Mouse (Mus musculus) hindbrain, embryonic 12.5 days (tissue): ENCODE measurements around the gene Pla2g6. TPM values are rescaled to one million over a fixed set of nuclear protein-coding genes. Genes with fewer than 3 reads are reported as not detected.

ENCODE experiments used
- ATAC-seq: fragments of 200-750 bp; cut with Nextera tagmentation; 2 replicates; pipeline ENCODE4 v1.8.0; 2017; ENCODE audit warnings: moderate TSS enrichment; ENCODE audit not compliant: low FRiP score
- H3K27ac ChIP-seq: fragments of 300-500 bp; sonication (generic); 2 replicates; pipeline ENCODE4 v1.5.1; 2016; ENCODE audit warnings: mild to moderate bottlenecking
- H3K27me3 ChIP-seq: fragments of 300-500 bp; sonication (generic); 2 replicates; pipeline ENCODE4 v1.6.1; 2016; ENCODE audit warnings: mild to moderate bottlenecking
- H3K36me3 ChIP-seq: fragments of 300-500 bp; sonication (generic); 2 replicates; pipeline ENCODE4 v1.6.1; 2016; ENCODE audit warnings: mild to moderate bottlenecking
- H3K4me1 ChIP-seq: fragments of 300-500 bp; sonication (generic); 2 replicates; pipeline ENCODE4 v1.6.1; 2016
- H3K4me2 ChIP-seq: fragments of 300-500 bp; sonication (generic); replicated peaks from 2 replicates; pipeline ENCODE4 v1.6.1; 2016; ENCODE audit warnings: mild to moderate bottlenecking
- H3K4me3 ChIP-seq: fragments of 300-500 bp; sonication (generic); 2 replicates; pipeline ENCODE4 v1.5.1; 2016; ENCODE audit warnings: mild to moderate bottlenecking
- H3K9ac ChIP-seq: fragments of 300-500 bp; sonication (generic); 2 replicates; pipeline ENCODE4 v1.6.1; 2016; ENCODE audit warnings: mild to moderate bottlenecking, moderate library complexity
- H3K9me3 ChIP-seq: fragments of 300-500 bp; sonication (generic); replicated peaks from 2 replicates; pipeline ENCODE4 v1.6.1; 2016; ENCODE audit warnings: mild to moderate bottlenecking
- WGBS: fragments of 180-500 bp; shearing (Covaris S2); methylation state at CpG from one replicate; pipeline ENCODE4 v1.1.7; 2016; 5-methylcytosine and 5-hydroxymethylcytosine counted together
- polyA plus RNA-seq: library from polyadenylated mRNA; unstranded; fragments of >200 nt; fragmentation: Nextera tagmentation; extraction: Ambion mirVana; gene quantifications from 2 replicates; pipeline ENCODE4 v1.2.1, GENCODE M21; 2016

Gene Pla2g6
- 36.5 and 38.9 TPM in 2 replicates for polyA plus RNA-seq

GRCm38 (mm10) chr15:79328058-79328938 lies at the start of gene Pla2g6:
Pla2g6 (minus strand) TSS chr15:79328390.
- Histone ChIP-seq H3K4me1 (peaks cover 29% of the 10 kb centered on the region), H3K36me3 (no peaks in the 10 kb centered on the region), H3K27me3 (no peaks in the 10 kb centered on the region), H3K9ac (peak within 1 kb of the TSS; percentile 76), H3K9me3 (no peaks in the 10 kb centered on the region), H3K27ac (peak within 1 kb of the TSS; percentile 93), H3K4me2 (peak within 1 kb of the TSS; percentile 83), H3K4me3 (peak within 1 kb of the TSS; percentile 58)
- WGBS: 4% methylated on average over 46 of the region's 46 CpGs
- peak; percentile 95 for ATAC-seq

- Histone ChIP-seq H3K36me3 (peaks cover 45% of the 10 kb centered on the region), H3K9me3 (no peaks in the 10 kb centered on the region), H3K27ac (no peak overlapping the region), H3K4me1 (peaks cover 8% of the 10 kb centered on the region; the same call in 1 of the 2 replicates), H3K4me3 (no peak overlapping the region), H3K9ac (no peak overlapping the region), H3K4me2 (no peak overlapping the region), H3K27me3 (no peaks in the 10 kb centered on the region)
- 89% methylated on average over 6 of the region's 6 CpGs for WGBS
- ATAC-seq: no peak
Observed at GRCm38 (mm10) chr15:79377681-79378080, 49.5 kb upstream of the Pla2g6 start.

DNA sequence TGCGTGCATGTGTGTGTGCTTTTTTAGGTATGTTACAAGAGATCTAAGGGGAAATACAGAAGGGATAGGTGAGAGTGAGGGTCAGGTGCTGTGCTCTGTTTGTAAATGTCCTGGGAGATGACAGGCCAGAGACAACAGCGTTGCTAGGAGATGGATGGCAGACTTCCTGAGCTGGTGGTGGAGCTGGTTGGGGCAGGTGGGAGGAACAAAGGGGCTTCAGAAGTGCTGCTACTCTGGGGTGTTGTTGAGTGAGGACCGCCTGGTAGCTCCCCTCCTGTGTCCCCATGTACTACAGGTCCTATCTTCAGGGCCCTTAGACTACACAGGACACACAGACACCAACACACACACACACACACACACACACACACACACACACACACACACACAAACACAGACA lies 46.6 kb upstream of the Pla2g6 start:
- WGBS: 43% methylated on average over 2 of the region's 3 CpGs
- Histone ChIP-seq H3K27me3 (no peaks in the 10 kb centered on the region), H3K9ac (peak overlapping the region; percentile 9; the same call in 1 of the 2 replicates), H3K4me3 (no peak overlapping the region), H3K27ac (peak overlapping the region; percentile 26; the same call in 1 of the 2 replicates), H3K4me1 (peaks cover 5% of the 10 kb centered on the region; the same call in 1 of the 2 replicates), H3K36me3 (peaks cover 56% of the 10 kb centered on the region), H3K9me3 (no peaks in the 10 kb centered on the region), H3K4me2 (no peak overlapping the region)
- no peak for ATAC-seq

- Histone ChIP-seq H3K4me1 (peaks cover 8% of the 10 kb centered on the region; the same call in 1 of the 2 replicates), H3K27me3 (no peaks in the 10 kb centered on the region), H3K36me3 (peaks cover 60% of the 10 kb centered on the region), H3K27ac (no peak overlapping the region), H3K4me3 (no peak overlapping the region), H3K9me3 (no peaks in the 10 kb centered on the region), H3K4me2 (no peak overlapping the region), H3K9ac (no peak overlapping the region)
- WGBS: 80% methylated on average over 7 of the region's 7 CpGs
- ATAC-seq: no peak
Observed at GRCm38 (mm10) chr15:79370281-79370843, 42.2 kb upstream of the Pla2g6 start.

DNA sequence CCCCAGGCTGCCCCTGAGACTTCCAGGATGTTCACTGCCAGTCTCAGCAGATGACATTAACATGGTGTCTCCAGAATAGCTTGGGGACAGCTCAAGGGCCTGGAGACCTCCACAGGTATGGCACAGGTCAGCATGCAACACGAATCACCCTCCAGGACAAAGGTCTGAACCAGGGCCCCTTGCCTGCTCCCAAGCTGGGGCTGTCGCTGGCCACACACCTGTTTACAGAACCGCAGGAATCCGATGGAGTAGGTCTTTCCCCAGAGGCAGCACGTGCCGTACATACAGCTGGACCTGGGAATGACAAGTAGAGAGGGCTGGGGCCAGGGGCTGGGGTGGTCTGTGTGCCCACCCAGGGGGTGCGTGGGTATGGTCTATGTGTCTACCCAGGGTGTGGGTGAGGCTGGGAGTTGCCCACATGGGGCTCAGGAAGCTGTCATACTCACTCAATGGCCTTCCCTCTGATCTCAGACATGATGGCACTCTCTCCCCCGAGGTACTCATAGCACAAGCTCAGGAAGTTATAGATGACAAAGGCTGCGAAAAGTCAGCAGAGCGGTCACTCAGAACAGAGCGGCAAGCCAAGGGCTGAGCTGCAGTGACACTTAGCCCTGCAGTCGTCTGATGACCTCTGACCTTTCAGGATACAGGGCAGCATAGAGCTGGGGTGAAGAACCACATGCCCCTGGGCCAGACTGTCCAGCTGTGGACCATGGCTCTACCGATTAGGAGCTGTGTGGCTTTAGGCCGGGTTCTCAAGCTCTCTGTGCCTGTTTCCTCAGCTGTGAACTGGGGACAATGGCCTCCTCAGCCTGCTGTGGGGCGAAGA lies 41.5 kb upstream of the Pla2g6 start:
- WGBS: 68% methylated on average over 15 of the region's 15 CpGs
- H3K9me3 ChIP-seq: no peaks in the 10 kb centered on the region
- no peak for ATAC-seq

DNA sequence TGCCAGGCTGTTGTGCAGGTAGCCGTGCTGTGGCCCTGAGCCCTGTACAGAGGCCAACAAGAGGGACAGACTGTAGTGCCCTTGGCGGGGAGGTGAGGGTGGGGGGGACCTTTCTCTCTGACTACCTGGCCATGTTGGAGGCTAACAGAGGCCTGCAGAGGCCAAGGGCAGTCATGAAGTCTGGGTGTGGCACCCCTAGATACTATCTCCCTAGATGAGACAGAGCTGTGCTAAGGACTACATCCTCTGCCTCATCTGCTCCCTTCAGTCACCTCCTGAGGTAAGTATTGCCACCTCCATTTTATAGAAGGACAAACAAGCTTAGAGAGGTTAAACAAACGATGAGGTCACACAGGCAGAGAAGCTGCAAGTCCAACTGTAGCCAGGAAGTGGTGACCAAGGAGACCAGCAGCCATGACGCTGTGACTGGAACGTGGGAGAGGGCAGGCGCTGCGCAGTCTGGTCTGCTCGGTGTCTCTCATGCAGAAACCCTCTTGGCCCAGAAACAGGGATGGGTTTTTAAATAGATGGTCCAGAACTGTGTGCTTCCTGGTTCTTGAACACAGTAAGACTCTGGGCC lies 40.8 kb upstream of the Pla2g6 start:
- Histone ChIP-seq H3K27me3 (no peaks in the 10 kb centered on the region), H3K4me3 (no peak overlapping the region), H3K4me2 (no peak overlapping the region), H3K27ac (0 out of 2 replicates have a peak overlapping the region, but pooled peaks have one; percentile 40), H3K4me1 (0 out of 2 replicates have a peak, but pooled peaks cover 3% of the 10 kb centered on the region), H3K9me3 (no peaks in the 10 kb centered on the region), H3K9ac (no peak overlapping the region), H3K36me3 (peaks cover 70% of the 10 kb centered on the region)
- ATAC-seq: no peak
- 87% methylated on average over 8 of the region's 8 CpGs for WGBS

More for the DNA sequence above, 41.5 kb upstream of the Pla2g6 start:
- Histone ChIP-seq H3K27me3 (no peaks in the 10 kb centered on the region), H3K4me3 (no peak overlapping the region), H3K4me1 (0 out of 2 replicates have a peak, but pooled peaks cover 3% of the 10 kb centered on the region), H3K36me3 (peaks cover 66% of the 10 kb centered on the region), H3K4me2 (no peak overlapping the region), H3K27ac (no peak overlapping the region), H3K9ac (no peak overlapping the region)

GRCm38 (mm10) chr15:79368313-79368811 lies 40.2 kb upstream of the Pla2g6 start:
- Histone ChIP-seq H3K36me3 (peaks cover 70% of the 10 kb centered on the region), H3K4me3 (no peak overlapping the region), H3K27ac (0 out of 2 replicates have a peak overlapping the region, but pooled peaks have one; percentile 40), H3K9me3 (no peaks in the 10 kb centered on the region), H3K9ac (no peak overlapping the region), H3K27me3 (no peaks in the 10 kb centered on the region), H3K4me2 (no peak overlapping the region), H3K4me1 (0 out of 2 replicates have a peak, but pooled peaks cover 3% of the 10 kb centered on the region)
- no peak for ATAC-seq
- whole genome bisulfite sequencing: 65% methylated on average over 14 of the region's 14 CpGs

- H3K4me2 ChIP-seq: no peak overlapping the region
- peaks cover 75% of the 10 kb centered on the region for H3K36me3 ChIP-seq
- H3K4me3 ChIP-seq: no peak overlapping the region
- no peak overlapping the region for H3K9ac ChIP-seq
- H3K27me3 ChIP-seq: no peaks in the 10 kb centered on the region
- H3K4me1 ChIP-seq: 0 out of 2 replicates have a peak, but pooled peaks cover 3% of the 10 kb centered on the region
- WGBS: 92% methylated on average over 5 of the region's 5 CpGs
- H3K9me3 ChIP-seq: no peaks in the 10 kb centered on the region
- ATAC-seq: no peak
- no peak overlapping the region for H3K27ac ChIP-seq
Observed at GRCm38 (mm10) chr15:79366402-79366801, 38.2 kb upstream of the Pla2g6 start.

DNA sequence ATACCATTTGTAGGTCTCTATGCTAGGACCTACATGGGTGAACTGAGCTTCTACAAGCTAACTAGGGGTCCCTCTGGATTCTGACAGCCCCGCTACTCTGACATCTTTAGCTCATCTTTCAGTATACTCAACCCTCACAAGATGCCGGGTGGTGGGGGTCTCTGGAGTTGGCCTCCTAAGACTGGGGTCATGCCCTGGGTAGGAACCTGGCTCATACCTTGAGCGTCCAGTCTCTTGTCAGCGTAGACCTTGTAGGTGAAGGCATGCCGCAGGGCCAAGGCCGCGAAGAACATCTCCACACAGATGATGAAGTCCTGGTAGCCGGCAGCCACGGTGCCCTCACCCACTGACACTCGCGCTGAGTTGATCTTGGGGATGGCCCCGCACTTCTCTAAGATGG lies 36.9 kb upstream of the Pla2g6 start:
- Histone ChIP-seq H3K9ac (no peak overlapping the region), H3K9me3 (no peaks in the 10 kb centered on the region), H3K27me3 (no peaks in the 10 kb centered on the region), H3K4me2 (no peak overlapping the region), H3K4me3 (no peak overlapping the region), H3K27ac (no peak overlapping the region), H3K36me3 (peaks cover 80% of the 10 kb centered on the region), H3K4me1 (peaks cover 6% of the 10 kb centered on the region; the same call in 1 of the 2 replicates)
- ATAC-seq: no peak
- 97% methylated on average over 12 of the region's 12 CpGs for WGBS

GRCm38 (mm10) chr15:79364120-79364519 lies 35.9 kb upstream of the Pla2g6 start:
- Histone ChIP-seq H3K36me3 (peaks cover 71% of the 10 kb centered on the region), H3K9ac (no peak overlapping the region), H3K4me1 (peaks cover 8% of the 10 kb centered on the region; the same call in 1 of the 2 replicates), H3K4me3 (no peak overlapping the region), H3K9me3 (no peaks in the 10 kb centered on the region), H3K4me2 (no peak overlapping the region), H3K27me3 (no peaks in the 10 kb centered on the region), H3K27ac (no peak overlapping the region)
- no peak for ATAC-seq
- 65% methylated on average over 6 of the region's 6 CpGs for WGBS

DNA sequence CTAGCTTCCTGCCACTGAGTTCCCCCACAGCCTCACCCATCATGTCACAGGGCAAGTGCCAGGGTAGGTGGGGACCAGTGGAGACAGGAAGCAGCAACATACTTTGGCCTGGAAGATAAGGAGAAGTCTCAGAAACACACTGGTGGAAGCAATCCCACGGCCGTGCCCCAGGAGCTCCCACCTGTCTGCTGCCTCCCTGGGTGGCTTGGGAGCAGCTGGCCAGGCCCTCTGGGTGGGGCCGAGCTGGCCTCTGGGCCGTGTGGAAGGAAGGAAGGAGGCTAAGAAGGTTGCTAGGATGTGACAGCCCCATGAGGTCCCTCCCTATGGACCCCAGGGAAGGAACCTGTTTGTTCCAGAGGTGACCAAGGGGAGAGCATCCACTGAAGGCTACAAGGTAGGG lies 32.8 kb upstream of the Pla2g6 start:
- Histone ChIP-seq H3K27me3 (peaks cover 13% of the 10 kb centered on the region), H3K4me1 (peaks cover 21% of the 10 kb centered on the region), H3K27ac (no peak overlapping the region), H3K9me3 (no peaks in the 10 kb centered on the region), H3K9ac (no peak overlapping the region), H3K4me3 (no peak overlapping the region), H3K36me3 (peaks cover 50% of the 10 kb centered on the region), H3K4me2 (no peak overlapping the region)
- 71% methylated on average over 4 of the region's 4 CpGs for WGBS
- no peak for ATAC-seq
